Mouse (Mus musculus) kidney, adult 2 months (tissue): ENCODE measurements around the gene Zfp664.

Experiments used
- CTCF ChIP-seq: fragments of 200-500 bp; conservative IDR thresholded peaks from 2 replicates; pipeline ENCODE4 v1.5.1; 2011; ENCODE audit warnings: low read depth, mild to moderate bottlenecking, control low read depth, low read length, moderate library complexity, mixed read lengths; ENCODE audit not compliant: insufficient read depth, insufficient read length
- POLR2A ChIP-seq: fragments of 200-500 bp; IDR thresholded peaks from one replicate; pipeline ENCODE4 v1.6.1; 2011; ENCODE audit warnings: low read depth, low read length, control low read depth

GRCm38 (mm10) chr5:124836075-124836474 lies 26.4 kb upstream of the Zfp664 start:
- TF ChIP-seq POLR2A (no peak), CTCF (no peak)
